Mouse (Mus musculus): Measurements from ENCODE around the gene Vps9d1.

- TF ChIP-seq CTCF (IDR thresholded peaks at IDR 0.05; ENCODE audit: extremely low read depth, insufficient read depth, low read length) (no peak), POLR2A (IDR thresholded peaks at IDR 0.05; ENCODE audit: extremely low read depth, insufficient read depth, low read length) (no peak)
Observed at GRCm38 (mm10) chr8:123252925-123253324, 1.2 kb downstream of the Vps9d1 start.

Measured in cortical plate, adult 2 months (tissue).